In genomic region chr2:167101743-167102441, GRCm38 (mm10) we compare ENCODE assay signal across 9 mouse cellular contexts. TPM values are rescaled to one million over a fixed set of nuclear protein-coding genes. Genes with fewer than 3 reads are reported as not detected.
A peak's percentile ranks its signal among the peaks of the same experiment; 100 is the strongest.
DNase-seq lines count a peak whose midpoint lies in the region; ATAC-seq and TF ChIP-seq lines count a peak whose summit lies in the region.
"Had no signal": no experiment of that assay in that cellular context is flagged by ENCODE, and none has a peak within 500 bp of the region (broad histone marks: within the 10 kb centered on the region; RNA-seq: fewer than 3 reads in every experiment).

No protein-coding gene starts in this region.

- no peaks in the 10 kb centered on the region for H3K36me3 ChIP-seq in G1E (replicated peaks)
- H3K36me3 ChIP-seq in forebrain, embryonic 16.5 days (ENCODE audit: control insufficient read depth, insufficient read depth), result no peaks in the 10 kb centered on the region
- peaks cover 23% of the 10 kb centered on the region for H3K36me3 ChIP-seq in midbrain, embryonic 13.5 days

- H3K9me3 ChIP-seq in G1E (replicated peaks), result peaks cover 2% of the 10 kb centered on the region; the same call in 1 of the 2 replicates
- H3K9me3 ChIP-seq in forebrain, embryonic 16.5 days (ENCODE audit: control insufficient read depth, low read length), result no peaks in the 10 kb centered on the region
- H3K9me3 ChIP-seq in midbrain, embryonic 13.5 days, result no peaks in the 10 kb centered on the region
- H3K9me3 ChIP-seq: midbrain, embryonic 12.5 days had no signal

- H3K4me3 ChIP-seq in G1E (ENCODE audit: low read depth, low read length), result no peak overlapping the region
- no peak overlapping the region for H3K4me3 ChIP-seq in forebrain, embryonic 16.5 days (replicated peaks; ENCODE audit: low read length)
- H3K4me3 ChIP-seq in midbrain, embryonic 13.5 days (replicated peaks), result no peak overlapping the region
- H3K4me3 ChIP-seq: midbrain, embryonic 12.5 days had no signal

- no peak overlapping the region for H3K4me2 ChIP-seq in forebrain, embryonic 16.5 days (ENCODE audit: low read length)
- no peak overlapping the region for H3K4me2 ChIP-seq in midbrain, embryonic 13.5 days (replicated peaks)
- H3K4me2 ChIP-seq: midbrain, embryonic 12.5 days had no signal

- DNase-seq in 416B (ENCODE audit: low read depth), result peak; percentile 77
- no peak for DNase-seq in G1E (ENCODE audit: low spot score)
- DNase-seq in heart, postnatal 14 days, result peak; percentile 36 to 48
- peak; percentile 58 to 67 for DNase-seq in lung, postnatal 4 days
- DNase-seq in thymus, postnatal 4 days, result peak; percentile 88
- DNase-seq in frontal cortex, postnatal 36 days (ENCODE audit: low spot score in 2 of 2), result no peak

- intact Hi-C loops in heart, postnatal 14 days (cut with DNase I), result no loop called here

- no peaks in the 10 kb centered on the region for H3K4me1 ChIP-seq in G1E (ENCODE audit: insufficient read depth, low read depth, low read length)
- H3K4me1 ChIP-seq in forebrain, embryonic 16.5 days (replicated peaks; ENCODE audit: control insufficient read depth, insufficient read depth, low read length), result no peaks in the 10 kb centered on the region; the same call in 1 of the 2 replicates
- H3K4me1 ChIP-seq in midbrain, embryonic 13.5 days (replicated peaks), result peaks cover 7% of the 10 kb centered on the region
- H3K4me1 ChIP-seq: midbrain, embryonic 12.5 days had no signal

- TF ChIP-seq CTCF in G1E (IDR thresholded peaks at IDR 0.05; ENCODE audit: low read depth, low read length), result no peak

- no peak overlapping the region for H3K27ac ChIP-seq in forebrain, embryonic 16.5 days (ENCODE audit: low read length)
- no peak overlapping the region for H3K27ac ChIP-seq in midbrain, embryonic 13.5 days
- H3K27ac ChIP-seq: midbrain, embryonic 12.5 days had no signal

- WGBS in forebrain, embryonic 16.5 days, result 84% methylated on average over 17 of the region's 17 CpGs
- WGBS in midbrain, embryonic 13.5 days, result 87% methylated on average over 17 of the region's 17 CpGs

- H3K27me3 ChIP-seq in G1E (ENCODE audit: insufficient read depth, low read length), result peaks cover 4% of the 10 kb centered on the region; the same call in 1 of the 2 replicates
- H3K27me3 ChIP-seq in forebrain, embryonic 16.5 days (replicated peaks; ENCODE audit: control insufficient read depth, insufficient read depth, low read length), result no peaks in the 10 kb centered on the region
- no peaks in the 10 kb centered on the region for H3K27me3 ChIP-seq in midbrain, embryonic 13.5 days
- H3K27me3 ChIP-seq: midbrain, embryonic 12.5 days had no signal

- H3K9ac ChIP-seq in forebrain, embryonic 16.5 days (replicated peaks; ENCODE audit: low read depth, low read length), result no peak overlapping the region
- no peak overlapping the region for H3K9ac ChIP-seq in midbrain, embryonic 13.5 days (replicated peaks)
- H3K9ac ChIP-seq: midbrain, embryonic 12.5 days had no signal

- ATAC-seq in G1E (ENCODE audit: extremely low read depth, insufficient number of reproducible peaks, low FRiP score, poor library complexity, severe bottlenecking), result peak; percentile 40; the same call in 1 of the 2 replicates
- ATAC-seq in forebrain, embryonic 16.5 days, result no peak
- ATAC-seq in midbrain, embryonic 13.5 days, result no peak

RNA-seq across cellular contexts. Expression of gene Znfx1, which starts 39.1 kb away (rescaled TPM):
- 9.6 and 21.6 TPM in 2 replicates for total RNA-seq in G1E (2014; fragmentation: Nextera tagmentation)
- 12.4 and 13.5 TPM in 2 replicates for total RNA-seq in G1E (2017)
- polyA plus RNA-seq in G1E (2012), result 3.0 and 4.1 TPM in 2 replicates
- 10 to 100 TPM; 32.1 to 36.1 TPM for total RNA-seq in heart, postnatal 14 days (2021)
- polyA plus RNA-seq in forebrain, embryonic 16.5 days (2015; fragmentation: Nextera tagmentation; extraction: Ambion mirVana), result 8.9 and 9.0 TPM in 2 replicates
- 6.0 and 7.8 TPM in 2 replicates for polyA plus RNA-seq in midbrain, embryonic 13.5 days (2015; fragmentation: Nextera tagmentation; extraction: Ambion mirVana)

Comparison
In these comparisons a context has a peak if more than half of its experiments do, and no peak if none do; other contexts are left out.
1. DNase-seq: peak in 416B (single experiment), heart, postnatal 14 days (2 of 2), lung, postnatal 4 days (2 of 2) and thymus, postnatal 4 days (single experiment); none in G1E (single experiment) and frontal cortex, postnatal 36 days (0 of 2).